Mouse (Mus musculus) brain, embryonic 18.5 days (tissue): ENCODE data around the gene Tinf2.

ENCODE experiments used
- DNase-seq: peaks from one replicate; pipeline ENCODE4 v3.0.0-alpha.2; 2012; ENCODE audit warnings: low read depth, low spot score

Tinf2 gene

DNA sequence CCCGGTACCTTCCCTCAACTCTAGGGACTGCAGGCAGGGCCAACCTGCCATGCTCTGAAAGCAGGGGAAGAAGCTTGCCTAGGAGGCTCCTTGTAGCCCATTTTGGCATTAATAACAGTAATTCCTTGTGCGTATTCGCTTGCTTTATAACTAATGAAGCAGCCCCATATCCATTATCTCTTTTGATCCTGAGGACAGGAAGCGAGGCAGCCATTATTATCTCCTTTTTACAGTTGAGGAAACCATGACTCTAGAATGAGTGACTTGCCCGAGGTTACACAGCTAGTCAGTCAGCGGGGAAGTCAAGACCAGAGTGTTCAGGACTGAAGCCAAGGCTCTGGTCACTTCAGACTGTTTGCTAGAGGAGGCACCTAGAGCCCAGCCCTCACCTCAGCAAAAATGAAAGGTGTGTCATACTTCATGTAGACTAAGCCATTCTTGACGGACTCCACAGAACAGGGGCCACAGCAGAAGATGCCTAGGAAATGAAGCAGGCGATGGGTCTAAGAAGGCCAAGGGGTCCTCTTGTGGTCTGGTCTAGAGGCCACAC, 24.5 kb upstream of the Tinf2 start:
- DNase-seq = no peak

DNA sequence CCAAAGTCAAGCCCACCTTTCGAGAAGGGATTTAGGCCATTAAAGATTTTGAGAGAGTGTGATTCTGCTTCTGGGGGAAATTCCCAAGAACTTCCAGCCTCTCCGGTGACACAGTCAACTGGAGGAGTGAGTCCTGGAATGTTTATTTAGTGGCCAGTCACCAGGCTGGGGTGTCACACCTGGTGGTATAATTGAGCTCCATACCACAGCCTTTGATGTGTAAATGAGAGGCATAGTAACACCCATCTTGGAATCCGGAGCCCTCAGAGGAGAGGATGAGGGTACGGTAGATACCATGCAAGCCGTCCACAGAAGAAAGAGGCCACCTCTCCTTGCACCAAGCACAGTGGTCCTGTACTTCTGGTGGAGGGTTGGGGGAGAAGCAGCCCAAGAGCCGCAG, 21.1 kb upstream of the Tinf2 start:
- DNase-seq = no peak

DNA sequence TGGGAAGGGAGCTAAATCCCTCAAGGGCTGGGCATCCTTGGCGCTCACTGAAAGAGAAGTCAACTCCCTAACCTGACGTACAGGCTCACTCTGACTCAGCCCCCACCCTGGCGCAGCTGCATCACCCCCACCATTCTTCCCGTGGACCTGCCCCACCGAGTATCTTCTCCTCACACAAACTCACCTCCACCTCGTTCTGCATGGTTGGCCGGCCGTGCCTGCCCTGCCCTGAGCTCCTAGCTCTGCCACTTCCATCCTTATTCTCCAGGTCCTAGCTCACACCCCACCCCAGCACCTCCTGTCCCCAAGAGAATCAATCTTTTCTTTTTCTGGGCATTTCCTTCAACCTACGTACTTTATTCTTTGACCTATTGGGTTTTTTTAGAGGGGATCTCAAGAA, 19.5 kb upstream of the Tinf2 start:
- no peak for DNase-seq

DNA sequence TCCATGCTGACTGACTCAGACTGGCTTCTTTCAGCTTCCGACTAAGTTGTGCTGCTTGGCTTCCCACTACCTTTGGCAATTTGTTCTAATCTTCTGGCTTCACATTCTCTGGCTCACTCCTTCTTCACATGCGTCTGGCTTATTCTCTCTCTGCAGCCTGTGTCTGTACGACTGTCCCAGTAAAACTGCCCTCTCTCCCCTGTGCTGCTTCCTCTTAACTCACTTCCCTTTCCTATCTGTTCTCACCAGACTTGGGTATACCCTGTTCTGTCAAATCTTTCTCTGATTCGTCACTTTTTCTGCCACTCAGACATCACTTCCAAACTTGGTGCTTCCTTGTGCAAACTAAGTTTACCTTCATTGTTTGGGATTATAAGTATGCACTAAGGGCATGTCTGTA, 15.6 kb upstream of the Tinf2 start:
- no peak for DNase-seq

DNA sequence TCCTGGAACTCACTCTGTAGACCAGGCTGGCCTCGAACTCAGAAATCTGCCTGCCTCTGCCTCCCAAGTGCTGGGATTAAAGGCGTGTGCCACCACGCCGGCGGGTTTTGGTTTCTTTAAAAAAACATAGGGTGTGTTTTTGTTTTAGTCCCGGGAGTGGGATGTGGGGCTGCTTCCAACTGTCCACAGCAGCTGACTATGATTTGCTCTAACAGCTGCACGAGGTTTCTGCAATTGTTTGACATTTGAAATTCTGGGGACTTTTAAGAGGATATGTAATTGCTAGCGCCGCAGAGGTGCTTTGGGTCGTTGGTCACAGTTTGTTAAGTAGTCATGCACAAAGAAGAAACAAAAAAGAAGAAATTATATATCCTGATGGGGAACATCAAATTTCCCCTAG, 7.8 kb upstream of the Tinf2 start:
- no peak for DNase-seq

DNA sequence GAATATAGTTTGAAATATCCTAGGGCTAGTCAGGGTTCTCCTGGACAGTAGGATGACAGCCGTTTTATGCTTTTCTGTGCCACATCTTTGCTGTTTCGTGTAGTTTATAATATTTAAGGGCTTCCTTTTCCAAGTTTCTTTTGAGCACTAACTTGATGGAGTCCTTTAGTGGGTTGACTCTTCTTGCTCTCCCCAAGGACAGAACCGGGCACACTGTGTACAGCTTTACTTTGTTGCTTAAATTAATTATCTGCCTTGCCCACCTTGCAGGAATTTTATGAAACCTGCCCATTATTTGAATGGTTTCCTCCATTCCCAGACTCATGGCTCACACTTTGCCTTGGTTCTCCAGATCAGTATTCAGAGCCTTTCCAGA, 486 bp upstream of the Tinf2 start:
- no peak for DNase-seq

DNA sequence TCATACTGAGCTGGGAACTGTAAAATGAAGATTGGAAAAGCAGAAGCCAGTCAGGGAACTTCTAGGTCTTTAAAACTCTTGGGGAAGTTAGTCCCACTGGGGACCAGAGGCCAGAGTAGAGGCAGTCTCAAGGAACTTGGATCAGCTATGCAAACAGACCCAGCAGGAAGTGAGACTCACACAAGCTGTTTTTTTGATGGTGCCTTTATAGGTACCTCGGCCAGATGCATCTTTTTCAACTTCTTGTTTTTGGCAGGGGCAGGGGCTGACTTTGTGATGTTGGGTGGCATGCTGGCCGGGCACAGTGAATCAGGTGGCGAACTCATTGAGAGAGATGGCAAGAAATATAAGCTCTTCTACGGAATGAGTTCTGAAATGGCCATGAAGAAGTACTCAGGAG, 4.0 kb downstream of the Tinf2 start:
- DNase-seq = no peak

DNA sequence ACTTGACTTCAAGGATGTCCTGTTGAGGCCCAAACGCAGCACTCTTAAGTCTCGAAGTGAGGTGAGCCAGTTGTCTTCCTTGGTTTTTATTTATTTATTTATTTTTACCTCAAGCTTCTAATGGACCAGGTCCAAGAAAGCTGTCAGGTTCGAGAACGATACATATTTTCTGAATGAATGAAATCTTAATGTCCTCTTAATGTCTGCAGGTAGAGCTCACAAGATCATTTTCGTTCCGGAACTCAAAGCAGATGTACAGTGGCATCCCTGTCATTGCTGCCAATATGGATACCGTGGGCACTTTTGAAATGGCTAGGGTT, 8.9 kb downstream of the Tinf2 start:
- no peak for DNase-seq

DNA sequence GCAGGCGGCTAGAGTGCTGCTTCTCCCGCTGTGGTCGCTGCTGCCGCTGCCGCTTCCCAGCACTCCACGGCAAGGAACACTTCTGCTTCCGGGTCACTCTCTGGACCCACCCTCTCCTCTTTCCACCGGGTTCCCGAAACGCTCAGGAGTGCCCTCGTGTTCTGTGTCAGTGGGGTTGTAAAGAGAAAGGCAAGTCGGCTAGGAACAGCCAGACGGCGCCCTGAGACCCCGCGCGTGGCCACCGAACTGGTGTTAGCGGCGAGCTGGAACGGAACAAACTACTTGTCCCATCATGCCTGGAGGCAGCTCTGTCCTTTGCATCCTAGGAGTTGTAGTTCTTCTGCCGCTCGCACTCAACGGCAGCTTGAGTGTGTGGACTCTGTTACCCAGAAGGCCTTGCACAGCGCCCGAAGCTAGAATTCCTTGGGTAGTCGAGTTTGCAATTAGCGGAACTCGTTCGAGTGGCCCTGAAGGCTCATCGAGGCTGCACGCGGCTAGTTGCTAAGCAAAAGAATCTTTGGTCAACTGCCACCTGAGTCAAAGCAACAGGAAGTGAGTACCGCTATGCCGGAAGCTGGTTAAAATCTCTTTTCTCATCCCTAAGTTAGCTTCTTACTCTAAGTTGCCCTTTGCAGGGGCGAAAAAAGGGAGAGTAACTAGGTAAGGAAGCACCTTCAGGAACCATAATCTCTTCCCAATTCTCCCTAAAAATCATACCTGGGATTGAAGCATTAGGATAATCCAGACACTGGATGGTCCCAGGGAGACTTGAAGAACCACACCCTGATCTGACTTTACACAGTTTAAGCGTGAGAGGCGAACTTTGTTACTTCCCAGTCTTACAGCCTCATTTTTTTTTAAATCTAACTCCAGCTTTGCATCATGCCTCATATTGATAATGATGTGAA, 9.5 kb downstream of the Tinf2 start, which contains the start of the genes Gmpr2 and Nedd8:
Gene Gmpr2, plus strand, starts transcription at position 109 of the 908 bp plus-strand sequence.
Gene Nedd8, minus strand, starts transcription at position 292 of the 908 bp plus-strand sequence.
- DNase-seq = peak; percentile 95

DNA sequence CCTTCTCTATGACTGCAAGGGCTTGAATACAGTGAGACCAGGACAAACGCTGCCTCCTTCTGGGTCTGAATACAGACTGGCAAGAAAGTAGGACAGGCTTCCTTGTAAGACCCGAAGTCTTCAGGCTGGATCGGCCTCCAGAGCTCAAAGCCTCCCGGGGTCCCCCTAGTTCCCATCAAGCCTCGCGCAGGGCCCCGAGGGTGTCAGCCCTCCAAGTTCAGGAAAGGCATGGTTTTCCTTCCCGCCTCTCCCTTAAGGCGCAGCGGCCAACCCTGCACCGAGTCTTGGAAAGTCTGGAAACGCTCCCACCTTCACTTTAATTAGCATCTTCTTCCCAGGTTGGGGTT, 10.2 kb downstream of the Tinf2 start:
- DNase-seq = no peak

DNA sequence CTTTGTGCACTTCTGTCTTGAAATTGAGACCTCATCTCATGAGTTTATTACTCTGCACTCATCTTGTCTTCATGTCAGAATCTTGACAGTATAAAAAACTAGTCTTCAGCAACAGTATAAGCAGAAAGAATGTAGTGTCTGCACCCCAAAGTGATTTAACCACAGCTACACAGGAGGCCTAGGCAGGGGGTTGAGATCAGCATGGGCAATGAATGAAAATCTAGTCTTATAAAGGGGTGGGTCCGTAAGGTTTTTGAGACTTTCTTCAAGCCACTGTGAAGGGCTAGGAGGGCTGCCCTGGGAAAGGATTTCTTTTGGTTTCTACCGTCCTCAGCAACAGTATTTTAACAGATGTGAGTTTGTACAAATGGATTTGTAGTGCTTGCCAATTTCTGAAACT, 21.0 kb downstream of the Tinf2 start:
- DNase-seq = no peak

DNA sequence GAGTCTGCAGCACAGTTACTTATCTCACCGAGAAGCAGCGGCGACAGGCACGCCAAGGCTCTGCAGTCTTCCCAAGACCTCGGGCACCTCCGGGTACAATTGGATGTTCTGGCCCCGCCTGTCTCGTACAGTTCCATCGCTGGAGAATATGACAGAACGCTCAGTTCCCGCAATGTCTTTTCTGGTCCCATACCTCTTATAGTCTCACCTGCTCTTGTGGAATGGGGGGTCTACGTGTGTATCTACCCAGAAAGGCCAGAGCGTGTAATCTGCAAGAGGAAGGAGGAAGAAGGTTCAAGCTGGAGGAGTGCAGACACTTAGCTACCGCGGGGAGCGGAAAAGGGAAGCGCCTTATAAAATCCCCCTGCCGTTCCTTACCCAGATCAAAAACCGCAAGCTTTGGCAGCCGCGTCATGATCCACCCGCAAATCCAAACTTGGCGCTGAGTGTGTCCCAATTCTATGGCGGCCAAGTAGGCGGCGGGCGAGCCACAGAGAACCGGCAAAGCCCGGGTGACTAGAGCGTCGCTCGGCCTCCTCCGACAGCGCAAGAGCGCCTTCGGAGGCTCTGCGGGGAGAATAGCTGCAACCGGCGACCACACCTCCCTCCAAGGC, 21.6 kb downstream of the Tinf2 start, which contains the start of gene Mdp1:
Gene Mdp1, minus strand, starts transcription at position 549 of the 614 bp plus-strand sequence.
- DNase-seq = peak; percentile 76

DNA sequence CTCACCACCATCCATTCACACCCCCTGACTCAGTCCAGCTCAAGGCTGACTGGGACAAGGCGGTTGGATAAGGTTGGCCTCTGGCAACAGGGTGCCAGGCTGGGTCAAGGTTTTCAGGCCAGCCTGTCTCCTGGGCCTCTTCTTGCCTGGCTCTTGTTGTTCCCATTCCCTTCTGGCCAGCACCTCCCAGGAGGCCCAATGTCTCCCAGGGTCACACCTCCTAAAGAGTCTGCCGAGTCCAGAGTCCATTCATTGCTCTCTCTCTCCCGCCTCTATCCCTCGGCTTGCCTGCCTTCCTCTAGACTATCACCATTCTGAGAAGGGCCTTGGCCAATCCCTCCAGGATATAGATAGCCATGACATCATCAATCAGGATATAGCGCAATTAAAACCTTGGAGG, 23.6 kb downstream of the Tinf2 start:
- no peak for DNase-seq

DNA sequence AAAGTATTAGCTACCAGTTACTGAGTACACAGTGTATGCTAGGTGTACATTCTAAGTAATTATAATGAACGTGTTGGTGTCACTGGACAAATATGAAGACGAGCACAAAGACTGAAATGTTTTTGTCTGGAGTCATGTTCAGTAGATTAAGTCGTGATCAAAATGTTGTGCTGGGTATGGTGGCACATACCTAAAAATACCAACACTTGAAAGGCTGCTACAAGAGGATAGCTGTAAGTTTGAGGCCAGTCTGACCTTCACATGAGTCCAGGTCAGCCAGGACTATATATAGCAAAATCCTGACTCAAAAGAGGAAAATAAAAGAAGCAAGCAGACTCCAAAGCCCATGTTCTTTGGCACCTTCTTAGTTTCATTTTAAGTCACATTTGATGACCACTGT, 24.7 kb downstream of the Tinf2 start:
- no peak for DNase-seq

DNA sequence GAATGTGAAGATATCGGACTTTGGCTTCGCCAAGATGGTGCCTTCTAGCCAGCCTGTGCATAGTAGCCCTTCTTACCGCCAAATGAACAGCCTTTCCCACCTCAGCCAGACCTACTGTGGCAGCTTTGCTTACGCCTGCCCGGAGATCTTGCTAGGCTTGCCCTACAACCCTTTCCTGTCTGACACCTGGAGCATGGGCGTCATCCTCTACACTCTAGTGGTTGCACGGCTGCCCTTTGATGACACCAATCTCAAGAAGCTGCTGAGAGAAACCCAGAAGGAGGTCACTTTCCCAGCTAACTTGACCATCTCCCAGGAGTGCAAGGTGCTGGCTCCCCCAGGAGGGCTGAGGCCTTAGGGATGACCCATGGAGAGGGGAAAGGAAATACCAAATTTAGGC, 30.1 kb downstream of the Tinf2 start:
- DNase-seq = no peak

DNA sequence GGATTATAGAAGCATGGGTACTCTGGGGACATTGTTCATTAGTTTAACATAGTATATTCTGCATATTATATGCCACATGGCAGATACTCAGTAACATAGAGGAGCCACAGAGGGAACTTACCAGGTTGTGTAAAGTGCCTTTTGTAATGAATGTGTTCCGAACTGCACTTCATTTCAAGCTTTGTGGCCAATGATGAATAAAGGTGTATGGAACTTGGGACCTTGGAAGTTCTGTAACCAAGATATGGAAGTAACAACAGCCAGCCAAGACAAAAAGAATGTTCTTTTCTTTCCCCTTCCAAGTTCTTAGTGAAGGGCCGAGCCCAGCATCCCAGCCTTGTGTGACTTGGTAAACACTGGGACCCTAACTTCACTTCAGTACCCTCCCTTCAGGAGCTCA, 31.7 kb downstream of the Tinf2 start, which contains the start of gene Tssk4:
Gene Tssk4, plus strand, starts transcription at position 301 of the 400 bp plus-strand sequence.
- no peak for DNase-seq

DNA sequence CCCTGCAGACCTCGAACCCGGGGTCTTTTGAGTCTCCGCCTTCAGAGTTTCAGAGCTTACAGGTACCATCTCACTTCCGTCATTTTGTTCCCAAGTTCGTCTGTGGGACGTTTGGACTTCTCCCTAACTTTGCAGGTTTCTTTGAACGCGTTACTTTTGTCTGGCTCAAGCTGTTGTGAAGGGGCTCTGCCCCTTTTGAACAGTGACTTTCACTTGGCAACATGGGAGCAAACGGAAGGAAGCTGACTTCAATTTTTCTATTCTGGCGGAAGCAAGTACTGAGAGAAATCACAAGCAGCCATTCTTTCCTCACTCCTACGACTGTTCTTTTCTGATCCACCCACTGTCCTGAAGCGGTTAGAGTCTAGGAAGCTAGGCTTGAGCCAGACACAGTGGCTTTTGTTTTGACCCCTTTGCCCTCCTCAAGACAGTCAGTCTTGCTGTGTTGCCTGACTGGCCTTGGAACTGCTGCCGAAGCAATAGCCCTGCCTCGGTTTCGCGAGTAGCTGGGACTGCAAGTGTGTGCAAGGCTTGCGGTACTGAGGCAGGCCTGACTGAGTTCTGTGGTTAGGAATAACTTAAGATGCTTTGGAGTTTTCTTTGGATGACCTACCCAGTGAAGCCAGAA, 37.2 kb downstream of the Tinf2 start:
- no peak for DNase-seq

DNA sequence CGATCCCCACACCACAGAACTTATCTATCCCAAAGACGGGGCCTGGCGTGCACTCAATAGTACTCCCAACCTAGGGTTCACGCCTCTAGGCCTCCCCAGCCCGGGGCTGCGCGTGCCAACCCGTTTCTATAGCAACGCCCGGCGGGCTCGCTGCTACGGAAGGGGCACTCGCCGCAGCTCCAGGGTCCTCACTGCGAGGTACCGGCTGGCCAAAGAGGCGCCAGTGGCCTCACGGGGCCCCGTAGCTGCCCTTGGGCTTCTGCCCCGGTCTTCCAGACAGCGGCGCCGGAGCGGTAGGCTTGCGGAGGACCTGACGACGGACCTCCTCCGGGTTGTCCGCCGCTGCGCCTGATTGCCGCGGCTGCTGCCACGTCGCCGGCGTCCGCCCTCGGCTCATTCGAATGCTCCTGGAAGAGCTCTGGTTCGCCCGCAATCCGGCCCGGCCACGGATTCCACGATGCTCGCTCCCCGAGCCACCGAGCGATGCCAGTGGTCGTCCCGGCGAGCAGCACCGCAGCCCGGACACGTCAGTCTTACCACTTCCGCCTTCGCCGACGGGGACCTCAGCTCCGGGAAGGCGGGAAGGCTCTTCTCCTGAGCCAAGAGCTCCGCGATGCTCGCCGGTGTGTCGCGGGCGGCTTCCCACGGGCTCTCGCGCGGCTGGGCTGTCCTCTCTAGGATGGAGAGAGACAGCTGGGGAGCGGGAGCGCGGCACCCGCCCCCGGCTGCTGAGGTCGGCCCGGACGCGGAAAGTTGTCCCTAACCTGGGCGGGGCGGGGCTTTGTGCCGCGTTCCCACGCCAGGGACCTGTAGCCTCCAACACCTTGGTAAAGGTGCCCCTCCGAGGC, 38.3 kb downstream of the Tinf2 start, which contains the start of gene Tm9sf1:
Gene Tm9sf1, minus strand, starts transcription at position 747 of the 848 bp plus-strand sequence.
- DNase-seq = peak; percentile 70

DNA sequence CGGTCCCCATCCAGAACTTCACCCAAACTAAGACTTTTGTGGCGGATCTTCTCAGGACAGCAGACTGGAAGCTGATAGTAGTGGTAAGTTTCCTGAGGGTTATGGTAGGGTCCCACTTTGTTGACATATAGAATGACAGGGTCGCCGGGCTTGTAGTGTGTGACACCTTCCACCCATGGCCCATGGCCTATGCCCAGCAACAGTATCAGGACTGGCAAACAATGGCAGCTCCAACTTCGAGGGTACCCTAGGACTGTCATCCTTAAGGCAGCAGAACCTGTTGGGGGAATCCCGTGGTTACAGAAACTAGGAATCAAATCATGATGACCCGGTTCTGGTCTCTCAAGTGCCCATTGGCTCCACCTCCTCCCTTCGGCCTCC, 39.0 kb downstream of the Tinf2 start:
- DNase-seq = no peak

DNA sequence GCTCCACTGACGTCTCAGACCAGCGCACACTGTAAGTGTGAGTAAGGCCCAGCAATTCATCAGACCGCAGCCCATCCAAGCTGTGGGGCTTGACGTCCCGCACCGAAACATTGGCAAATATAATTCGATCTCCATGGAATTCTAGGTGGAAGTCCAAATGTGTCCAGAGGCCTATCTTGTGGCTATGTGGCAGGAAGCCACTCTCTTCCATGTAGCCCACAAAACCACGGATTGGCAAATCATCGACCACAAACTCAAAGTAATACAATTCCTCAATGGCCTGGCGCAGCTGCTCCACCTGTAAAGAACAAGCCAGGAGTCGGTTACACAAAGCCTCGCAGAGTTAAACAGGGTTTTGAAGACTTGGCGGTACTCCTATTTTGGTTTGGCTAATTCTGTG, 40.3 kb downstream of the Tinf2 start:
- no peak for DNase-seq

DNA sequence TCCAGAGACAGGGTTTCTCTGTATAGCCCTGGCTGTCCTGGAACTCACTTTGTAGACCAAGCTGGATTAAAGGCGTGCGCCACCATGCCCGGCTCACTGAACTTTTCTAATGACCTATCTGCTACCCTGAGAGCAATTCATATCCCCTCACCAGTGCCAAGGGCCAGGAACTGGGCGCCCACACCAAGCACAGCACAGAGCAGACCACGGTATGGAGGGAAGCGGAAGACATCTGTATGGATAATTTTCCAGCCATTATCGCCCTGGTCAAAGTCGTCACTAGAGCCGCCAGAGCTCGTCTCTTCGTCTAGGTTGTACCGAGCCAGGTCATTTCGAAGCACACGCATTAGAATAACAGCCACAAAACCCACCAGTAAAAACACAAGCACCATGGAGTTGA, 40.8 kb downstream of the Tinf2 start:
- DNase-seq = no peak
